In the genomic region with DNA sequence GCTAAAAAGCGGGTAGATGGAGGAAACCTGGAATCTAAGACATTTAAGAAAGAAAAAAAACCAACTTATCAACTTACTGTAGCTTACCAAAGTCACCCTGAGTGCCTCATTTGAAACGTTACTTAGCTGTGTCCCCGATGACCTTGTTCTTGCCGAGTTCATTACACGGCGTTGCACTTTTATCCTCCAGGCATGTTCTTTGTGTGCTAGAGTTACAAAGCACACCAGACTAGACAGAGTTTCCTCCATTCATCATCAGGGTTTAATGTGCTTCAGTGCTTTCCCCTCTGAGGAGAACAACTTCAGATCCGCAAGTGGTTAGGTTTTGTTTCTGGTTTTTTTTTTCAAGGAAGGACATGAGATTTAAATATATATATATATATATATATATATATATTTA, we compare ENCODE assay signal across 17 mouse cellular contexts.
"Had no signal": no experiment of that assay in that cellular context is flagged by ENCODE, and none has a peak within 500 bp of the region (broad histone marks: within the 10 kb centered on the region; RNA-seq: fewer than 3 reads in every experiment).

No protein-coding gene starts in this region.

- H3K27ac ChIP-seq: limb, embryonic 12.5 days; limb, embryonic 15.5 days; liver, embryonic 14.5 days; macrophage; stomach, postnatal 0 days had no signal

- H3K4me3 ChIP-seq: limb, embryonic 12.5 days; limb, embryonic 15.5 days had no signal

- DNase-seq: kidney, adult 2 months; kidney, postnatal 25 days; left cerebral cortex, postnatal 4 days; liver, postnatal 0 days; lung, embryonic 14.5 days; midbrain, embryonic 14.5 days; thymus, adult 18-20 months; thymus, postnatal 36 days had no signal

- H3K9me3 ChIP-seq: limb, embryonic 12.5 days; limb, embryonic 15.5 days had no signal

- H3K36me3 ChIP-seq: limb, embryonic 12.5 days; limb, embryonic 15.5 days had no signal

- H3K4me1 ChIP-seq: limb, embryonic 12.5 days; limb, embryonic 15.5 days had no signal

- H3K9ac ChIP-seq: limb, embryonic 12.5 days; limb, embryonic 15.5 days; liver, embryonic 14.5 days; liver, postnatal 0 days; lung, embryonic 14.5 days had no signal

- ATAC-seq: intestine, postnatal 0 days; liver, postnatal 0 days; lung, postnatal 0 days had no signal

- H3K4me2 ChIP-seq: limb, embryonic 12.5 days; limb, embryonic 15.5 days; liver, embryonic 11.5 days; lung, embryonic 14.5 days; midbrain, embryonic 11.5 days had no signal

- H3K27me3 ChIP-seq: limb, embryonic 12.5 days; limb, embryonic 15.5 days had no signal
